Mouse (Mus musculus) layer of hippocampus, adult 8-10 months (tissue): ENCODE measurements around the gene Rps27. TPM values are rescaled to one million over a fixed set of nuclear protein-coding genes. Genes with fewer than 3 reads are reported as not detected.

Source experiments
- DNase-seq, 2 experiments: peaks; one replicate each; pipeline ENCODE4 v3.0.0; 2022; ENCODE audit warnings: low spot score in 2 of 2
- total RNA-seq, 4 experiments: library from RNA; stranded (reverse); gene quantifications; 2 replicates each; pipeline ENCODE4 v1.2.4; 2022

Gene Rps27
- total RNA-seq, 4 experiments from 2014 or later = 970 to 1,112 (median 1,031) TPM

- no peak for DNase-seq
Observed at GRCm38 (mm10) chr3:90190859-90191510, 22.5 kb downstream of the Rps27 start.

- no peak for DNase-seq
Observed at GRCm38 (mm10) chr3:90183581-90183980, 29.9 kb downstream of the Rps27 start.

- DNase-seq = no peak
Observed at GRCm38 (mm10) chr3:90179566-90179965, 33.9 kb downstream of the Rps27 start.

Other genes starting within 250 kb of the Rps27 start
- gene Hax1, start 214.9 kb downstream of the Rps27 start, total RNA-seq = 100 to 1,000 TPM in 2 of 4 experiments, 10 to 100 TPM in 2; 76.9 to 121 (median 99.5) TPM
- gene 4933434E20Rik, start 162.0 kb downstream of the Rps27 start, total RNA-seq = 100 to 1,000 TPM in 1 of 4 experiments, 10 to 100 TPM in 3; 94.7 to 111 (median 99.1) TPM
- 100 to 1,000 TPM; 165 to 186 (median 173) TPM for gene Ubap2l, start 161.0 kb downstream of the Rps27 start, total RNA-seq
- gene Tpm3, start 141.0 kb downstream of the Rps27 start, total RNA-seq = 100 to 1,000 TPM; 143 to 186 (median 163) TPM
- under 1 TPM; 0.16 to 0.41 (median 0.32) TPM for gene Nup210l, start 109.5 kb downstream of the Rps27 start, total RNA-seq
- 10 to 100 TPM in 1 of 4 experiments, 1 to 10 TPM in 3; 7.4 to 10.4 (median 7.7) TPM for gene Rab13, start within 50 bp of the Rps27 start, total RNA-seq
- gene Jtb, start 17.9 kb upstream of the Rps27 start, total RNA-seq = 10 to 100 TPM; 36.9 to 38.2 (median 37.4) TPM
- under 1 TPM in 2 of 4 experiments, not detected in 2; 0.23 to 0.45 TPM for gene Creb3l4, start 29.9 kb upstream of the Rps27 start, total RNA-seq
- 10 to 100 TPM; 43.0 to 64.2 (median 50.4) TPM for gene Slc39a1, start 34.5 kb upstream of the Rps27 start, total RNA-seq
- gene Crtc2, start 40.5 kb upstream of the Rps27 start, total RNA-seq = 10 to 100 TPM; 39.7 to 43.8 (median 42.8) TPM
- 10 to 100 TPM; 32.8 to 38.7 (median 33.0) TPM for gene Dennd4b, start 51.5 kb upstream of the Rps27 start, total RNA-seq
- gene Gatad2b, start 79.5 kb upstream of the Rps27 start, total RNA-seq = 100 to 1,000 TPM; 100 to 109 (median 104) TPM
- 10 to 100 TPM in 3 of 4 experiments, 1 to 10 TPM in 1; 9.1 to 12.7 (median 12.1) TPM for gene Slc27a3, start 176.3 kb upstream of the Rps27 start, total RNA-seq
- 10 to 100 TPM; 56.4 to 85.0 (median 73.0) TPM for gene Ints3, start 220.0 kb upstream of the Rps27 start, total RNA-seq